24 mouse cellular contexts compared by ENCODE assay signal in the genomic region with DNA sequence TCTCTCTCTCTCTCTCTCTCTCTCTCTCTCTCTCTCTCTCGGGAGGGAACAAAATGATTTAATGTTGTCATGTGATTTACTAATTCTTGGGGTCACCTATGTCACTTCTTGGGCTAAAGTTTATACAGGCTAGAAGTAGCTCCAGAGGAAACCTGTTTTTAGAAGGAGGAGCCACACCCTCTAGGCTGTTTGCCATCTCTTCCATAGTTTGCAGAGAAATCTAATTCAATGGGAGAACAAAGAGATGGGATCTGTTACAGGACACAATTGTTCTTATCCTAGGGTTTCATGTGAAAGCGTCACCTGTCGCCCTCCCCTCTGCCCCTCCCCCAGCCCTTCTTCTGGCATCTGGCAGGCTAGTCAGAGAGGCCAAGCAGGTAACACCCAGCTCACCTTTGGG.
"Had no signal": no experiment of that assay in that cellular context is flagged by ENCODE, and none has a peak within 500 bp of the region (broad histone marks: within the 10 kb centered on the region; RNA-seq: fewer than 3 reads in every experiment).

No protein-coding gene starts in this region.

- ATAC-seq: hindbrain, postnatal 0 days; intestine, embryonic 16.5 days; liver, embryonic 12.5 days had no signal

- H3K27me3 ChIP-seq: heart, embryonic 12.5 days; hindbrain, embryonic 13.5 days; hindbrain, embryonic 15.5 days; kidney, embryonic 15.5 days; limb, embryonic 13.5 days; limb, embryonic 15.5 days; liver, embryonic 12.5 days had no signal

- H3K4me3 ChIP-seq: gastrocnemius, adult 2 months; heart, embryonic 10.5 days; heart, embryonic 12.5 days; hindbrain, embryonic 13.5 days; hindbrain, embryonic 15.5 days; kidney, embryonic 15.5 days; limb, embryonic 13.5 days; limb, embryonic 15.5 days; liver, embryonic 12.5 days had no signal

- H3K36me3 ChIP-seq: heart, embryonic 10.5 days; heart, embryonic 12.5 days; hindbrain, embryonic 13.5 days; hindbrain, embryonic 15.5 days; kidney, embryonic 15.5 days; limb, embryonic 13.5 days; limb, embryonic 15.5 days; liver, embryonic 12.5 days had no signal

- H3K27ac ChIP-seq: gastrocnemius, adult 2 months; heart, embryonic 10.5 days; hindbrain, embryonic 13.5 days; hindbrain, embryonic 15.5 days; hindbrain, postnatal 0 days; kidney, embryonic 15.5 days; kidney, postnatal 0 days; limb, embryonic 13.5 days; limb, embryonic 15.5 days; liver, embryonic 12.5 days; liver, embryonic 14.5 days had no signal

- H3K4me2 ChIP-seq: heart, embryonic 12.5 days; hindbrain, embryonic 13.5 days; hindbrain, embryonic 15.5 days; kidney, embryonic 15.5 days; limb, embryonic 13.5 days; limb, embryonic 15.5 days; liver, embryonic 12.5 days had no signal

- H3K9me3 ChIP-seq: heart, embryonic 10.5 days; hindbrain, embryonic 13.5 days; hindbrain, embryonic 15.5 days; kidney, embryonic 15.5 days; limb, embryonic 13.5 days; limb, embryonic 15.5 days had no signal

- DNase-seq: gastrocnemius, adult 2 months; gastrocnemius, postnatal 10 days; gastrocnemius, postnatal 25 days; heart, adult 18-20 months; heart, postnatal 10 days; heart, postnatal 36 days; kidney, adult 11 months; kidney, adult 2 months; kidney, adult 9 months; kidney, postnatal 14 days; kidney, postnatal 36 days; left cerebral cortex, postnatal 4 days had no signal

- H3K4me1 ChIP-seq: heart, embryonic 10.5 days; heart, embryonic 12.5 days; hindbrain, embryonic 15.5 days; kidney, embryonic 15.5 days; limb, embryonic 15.5 days; liver, embryonic 12.5 days had no signal

- H3K9ac ChIP-seq: heart, embryonic 12.5 days; hindbrain, embryonic 13.5 days; hindbrain, embryonic 15.5 days; kidney, embryonic 15.5 days; limb, embryonic 13.5 days; limb, embryonic 15.5 days; liver, embryonic 12.5 days; liver, embryonic 14.5 days had no signal
